Mouse (Mus musculus): ENCODE data around the gene Lmnb2. TPM values are rescaled to one million over a fixed set of nuclear protein-coding genes. Genes with fewer than 3 reads are reported as not detected.

The Lmnb2 gene
- polyA plus RNA-seq, 1 experiment from 2014 or later, result 12.1 TPM

DNA sequence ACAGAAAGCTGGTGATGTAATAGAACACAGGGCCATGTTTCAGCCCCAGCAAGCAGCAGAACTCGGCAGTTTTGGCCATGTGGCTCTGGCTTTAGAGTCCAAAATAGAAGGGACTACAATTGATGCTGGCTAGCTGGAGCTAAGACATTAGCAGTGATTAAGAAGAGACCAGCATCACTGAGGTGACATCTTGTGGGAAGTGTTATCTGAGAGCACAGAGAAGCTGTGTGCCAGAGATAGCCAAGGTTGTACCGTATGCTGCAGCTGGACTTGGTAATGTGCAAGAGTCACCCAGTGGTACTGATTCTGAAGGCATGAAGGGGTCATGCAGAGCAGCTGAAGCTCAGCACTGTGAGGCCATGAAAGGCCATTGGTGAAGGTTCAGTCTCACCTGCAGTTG lies 2.8 kb downstream of the Lmnb2 start:
- Histone ChIP-seq H3K9ac (replicated peaks; ENCODE audit: low read depth, low read length) (no peak overlapping the region), H3K9me3 (ENCODE audit: control insufficient read depth, low read depth, low read length) (no peaks in the 10 kb centered on the region), H3K36me3 (ENCODE audit: control insufficient read depth, insufficient read depth, low read length) (peaks cover 17% of the 10 kb centered on the region; the same call in 1 of the 2 replicates), H3K27ac (ENCODE audit: low read length) (no peak overlapping the region), H3K4me2 (replicated peaks; ENCODE audit: low read depth, low read length) (no peak overlapping the region), H3K4me1 (ENCODE audit: control insufficient read depth, insufficient read depth, low read length) (peaks cover 4% of the 10 kb centered on the region; the same call in 1 of the 2 replicates), H3K4me3 (ENCODE audit: low read depth, low read length) (no peak overlapping the region), H3K27me3 (ENCODE audit: control insufficient read depth, insufficient read depth, low read length) (no peaks in the 10 kb centered on the region)
- ATAC-seq (ENCODE audit: insufficient number of reproducible peaks, insufficient read depth, low FRiP score, low read depth), result no peak
- whole genome bisulfite sequencing, result 82% methylated on average over 2 of the region's 2 CpGs

DNA sequence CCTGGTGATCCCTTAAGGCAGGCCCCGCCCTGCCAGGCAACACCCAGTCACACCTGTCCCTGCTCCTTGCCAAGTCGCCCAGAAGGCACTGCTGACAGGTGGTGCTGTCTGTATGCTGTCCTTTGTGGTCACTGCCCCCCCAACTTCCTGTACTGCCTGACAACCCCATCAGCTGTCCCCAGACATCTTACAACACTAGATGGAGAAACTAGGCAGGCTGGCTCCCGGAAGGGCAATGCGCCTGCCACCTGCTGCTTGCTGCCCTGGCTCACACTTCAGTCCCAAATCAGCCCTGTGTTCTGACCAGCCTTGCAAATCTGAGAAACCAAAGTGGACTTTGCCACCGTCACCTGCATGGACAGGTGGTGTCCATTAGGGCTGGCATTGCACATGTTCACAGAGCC lies 3.8 kb downstream of the Lmnb2 start:
- H3K4me2 ChIP-seq (replicated peaks; ENCODE audit: low read depth, low read length), result no peak overlapping the region
- H3K4me3 ChIP-seq (ENCODE audit: low read depth, low read length), result no peak overlapping the region
- peaks cover 27% of the 10 kb centered on the region for H3K36me3 ChIP-seq (ENCODE audit: control insufficient read depth, insufficient read depth, low read length)
- WGBS, result 80% methylated on average over 5 of the region's 5 CpGs
- no peak overlapping the region for H3K9ac ChIP-seq (replicated peaks; ENCODE audit: low read depth, low read length)
- peaks cover 4% of the 10 kb centered on the region; the same call in 1 of the 2 replicates for H3K4me1 ChIP-seq (ENCODE audit: control insufficient read depth, insufficient read depth, low read length)
- no peak overlapping the region for H3K27ac ChIP-seq (ENCODE audit: low read length)
- ATAC-seq (ENCODE audit: insufficient number of reproducible peaks, insufficient read depth, low FRiP score, low read depth), result no peak
- no peaks in the 10 kb centered on the region for H3K9me3 ChIP-seq (ENCODE audit: control insufficient read depth, low read depth, low read length)
- no peaks in the 10 kb centered on the region for H3K27me3 ChIP-seq (ENCODE audit: control insufficient read depth, insufficient read depth, low read length)

- no peak for ATAC-seq (ENCODE audit: insufficient number of reproducible peaks, insufficient read depth, low FRiP score, low read depth)
- Histone ChIP-seq H3K4me1 (ENCODE audit: control insufficient read depth, insufficient read depth, low read length) (peaks cover 4% of the 10 kb centered on the region; the same call in 1 of the 2 replicates), H3K36me3 (ENCODE audit: control insufficient read depth, insufficient read depth, low read length) (peaks cover 34% of the 10 kb centered on the region), H3K27ac (ENCODE audit: low read length) (no peak overlapping the region), H3K9me3 (ENCODE audit: control insufficient read depth, low read depth, low read length) (no peaks in the 10 kb centered on the region), H3K9ac (replicated peaks; ENCODE audit: low read depth, low read length) (no peak overlapping the region), H3K4me3 (ENCODE audit: low read depth, low read length) (no peak overlapping the region), H3K27me3 (ENCODE audit: control insufficient read depth, insufficient read depth, low read length) (no peaks in the 10 kb centered on the region), H3K4me2 (replicated peaks; ENCODE audit: low read depth, low read length) (no peak overlapping the region)
- 92% methylated on average over 7 of the region's 8 CpGs for WGBS
Observed at GRCm38 (mm10) chr10:80913364-80914011, 4.6 kb downstream of the Lmnb2 start.

DNA sequence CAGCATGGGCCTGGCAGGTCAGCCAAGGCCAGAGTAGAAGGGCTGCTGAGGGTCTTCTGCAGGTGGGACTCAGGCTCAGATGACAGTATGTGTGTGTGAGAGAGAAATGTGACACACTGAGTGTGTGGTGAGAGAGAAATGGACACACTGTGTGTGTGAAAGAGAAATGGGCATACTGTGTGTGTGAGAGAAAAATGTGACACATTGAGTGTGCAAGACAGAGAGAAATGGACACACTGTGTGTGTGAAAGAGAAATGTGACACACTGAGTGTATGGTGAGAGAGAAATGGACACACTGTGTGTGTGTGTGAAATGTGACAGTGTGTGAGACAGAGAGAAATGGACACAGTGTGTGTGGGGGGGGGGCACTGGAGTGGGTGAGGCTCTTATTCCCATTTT lies 6.2 kb downstream of the Lmnb2 start:
- Histone ChIP-seq H3K4me2 (replicated peaks; ENCODE audit: low read depth, low read length) (no peak overlapping the region), H3K4me1 (ENCODE audit: control insufficient read depth, insufficient read depth, low read length) (no peaks in the 10 kb centered on the region; the same call in 1 of the 2 replicates), H3K27ac (ENCODE audit: low read length) (no peak overlapping the region), H3K27me3 (ENCODE audit: control insufficient read depth, insufficient read depth, low read length) (no peaks in the 10 kb centered on the region), H3K36me3 (ENCODE audit: control insufficient read depth, insufficient read depth, low read length) (peaks cover 46% of the 10 kb centered on the region), H3K9ac (replicated peaks; ENCODE audit: low read depth, low read length) (no peak overlapping the region), H3K9me3 (ENCODE audit: control insufficient read depth, low read depth, low read length) (no peaks in the 10 kb centered on the region), H3K4me3 (ENCODE audit: low read depth, low read length) (no peak overlapping the region)
- no peak for ATAC-seq (ENCODE audit: insufficient number of reproducible peaks, insufficient read depth, low FRiP score, low read depth)

DNA sequence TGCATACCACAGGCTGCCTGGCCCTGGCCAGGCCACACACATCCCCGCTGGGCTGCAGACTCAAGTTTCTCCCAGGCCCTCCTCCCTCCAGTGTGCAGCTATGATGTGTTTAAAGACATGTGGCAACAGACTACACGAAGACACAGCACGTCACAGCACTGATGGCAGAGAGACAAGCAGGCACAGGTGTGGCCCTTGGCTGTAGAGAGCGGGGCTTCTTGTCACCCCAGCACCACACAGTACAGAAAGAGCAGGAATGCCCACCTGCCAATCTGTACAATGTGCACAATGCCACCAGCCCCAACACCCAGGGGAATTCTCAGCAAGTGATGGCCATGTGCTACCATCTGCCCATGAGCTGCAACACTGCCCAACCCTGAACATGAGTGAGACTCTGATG lies 6.7 kb downstream of the Lmnb2 start:
- no peak overlapping the region for H3K4me3 ChIP-seq (ENCODE audit: low read depth, low read length)
- H3K9me3 ChIP-seq (ENCODE audit: control insufficient read depth, low read depth, low read length), result no peaks in the 10 kb centered on the region
- no peaks in the 10 kb centered on the region for H3K4me1 ChIP-seq (ENCODE audit: control insufficient read depth, insufficient read depth, low read length)
- ATAC-seq (ENCODE audit: insufficient number of reproducible peaks, insufficient read depth, low FRiP score, low read depth), result no peak
- H3K9ac ChIP-seq (replicated peaks; ENCODE audit: low read depth, low read length), result no peak overlapping the region
- no peak overlapping the region for H3K4me2 ChIP-seq (replicated peaks; ENCODE audit: low read depth, low read length)
- WGBS, result 95% methylated on average over 4 of the region's 4 CpGs
- no peaks in the 10 kb centered on the region for H3K27me3 ChIP-seq (ENCODE audit: control insufficient read depth, insufficient read depth, low read length)
- H3K36me3 ChIP-seq (ENCODE audit: control insufficient read depth, insufficient read depth, low read length), result peaks cover 46% of the 10 kb centered on the region
- H3K27ac ChIP-seq (ENCODE audit: low read length), result no peak overlapping the region

DNA sequence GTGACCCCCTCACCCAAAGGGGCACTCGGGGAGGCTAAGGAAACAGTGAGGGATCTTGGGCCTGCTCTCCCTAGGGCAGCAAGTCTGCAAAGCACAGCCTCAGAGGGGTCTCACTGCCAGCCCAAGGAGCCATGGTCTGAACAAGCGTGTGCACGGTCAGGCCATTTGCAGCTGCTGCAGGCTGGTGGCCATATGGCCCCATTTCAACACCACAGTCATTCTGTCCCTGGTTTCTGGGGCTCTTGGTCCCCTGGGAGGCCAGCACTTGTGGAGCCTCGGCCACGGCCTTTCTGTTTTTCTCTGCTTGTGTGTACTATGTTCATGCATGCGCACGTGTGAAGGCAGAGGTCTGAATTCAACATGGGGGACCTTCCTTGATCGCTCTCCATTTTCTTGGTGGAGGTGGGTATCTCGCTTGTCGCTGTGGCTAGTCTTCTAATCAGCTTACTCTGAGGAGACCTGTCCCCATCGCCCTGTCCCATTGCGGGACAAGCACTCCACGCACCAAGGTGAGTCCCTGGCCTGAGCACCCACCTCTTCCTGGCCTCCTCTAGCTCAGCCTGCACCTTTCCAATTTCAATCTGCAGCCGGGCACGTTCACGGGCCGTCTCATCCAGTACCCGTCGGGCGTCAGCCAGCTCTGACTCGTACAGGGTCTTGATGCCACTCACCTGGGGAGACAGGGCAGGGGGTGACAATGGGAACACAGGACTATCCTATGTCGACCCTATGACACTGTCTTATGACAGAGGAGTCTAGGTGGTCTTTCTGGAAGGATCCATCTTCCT lies 8.5 kb downstream of the Lmnb2 start:
- H3K36me3 ChIP-seq (ENCODE audit: control insufficient read depth, insufficient read depth, low read length), result peaks cover 45% of the 10 kb centered on the region
- H3K4me3 ChIP-seq (ENCODE audit: low read depth, low read length), result no peak overlapping the region
- no peak for ATAC-seq (ENCODE audit: insufficient number of reproducible peaks, insufficient read depth, low FRiP score, low read depth)
- 94% methylated on average over 22 of the region's 22 CpGs for WGBS
- H3K9me3 ChIP-seq (ENCODE audit: control insufficient read depth, low read depth, low read length), result no peaks in the 10 kb centered on the region
- H3K4me2 ChIP-seq (replicated peaks; ENCODE audit: low read depth, low read length), result no peak overlapping the region
- H3K27ac ChIP-seq (ENCODE audit: low read length), result no peak overlapping the region
- H3K27me3 ChIP-seq (ENCODE audit: control insufficient read depth, insufficient read depth, low read length), result no peaks in the 10 kb centered on the region
- no peak overlapping the region for H3K9ac ChIP-seq (replicated peaks; ENCODE audit: low read depth, low read length)
- no peaks in the 10 kb centered on the region for H3K4me1 ChIP-seq (ENCODE audit: control insufficient read depth, insufficient read depth, low read length)

GRCm38 (mm10) chr10:80904709-80905108 lies 13.3 kb downstream of the Lmnb2 start:
- Histone ChIP-seq H3K27ac (ENCODE audit: low read length) (no peak overlapping the region), H3K9me3 (ENCODE audit: control insufficient read depth, low read depth, low read length) (no peaks in the 10 kb centered on the region), H3K4me3 (ENCODE audit: low read depth, low read length) (no peak overlapping the region), H3K9ac (replicated peaks; ENCODE audit: low read depth, low read length) (no peak overlapping the region), H3K36me3 (ENCODE audit: control insufficient read depth, insufficient read depth, low read length) (peaks cover 51% of the 10 kb centered on the region), H3K4me1 (ENCODE audit: control insufficient read depth, insufficient read depth, low read length) (peaks cover 3% of the 10 kb centered on the region), H3K27me3 (ENCODE audit: control insufficient read depth, insufficient read depth, low read length) (no peaks in the 10 kb centered on the region), H3K4me2 (replicated peaks; ENCODE audit: low read depth, low read length) (no peak overlapping the region)
- no peak for ATAC-seq (ENCODE audit: insufficient number of reproducible peaks, insufficient read depth, low FRiP score, low read depth)
- WGBS, result 93% methylated on average over 11 of the region's 11 CpGs

DNA sequence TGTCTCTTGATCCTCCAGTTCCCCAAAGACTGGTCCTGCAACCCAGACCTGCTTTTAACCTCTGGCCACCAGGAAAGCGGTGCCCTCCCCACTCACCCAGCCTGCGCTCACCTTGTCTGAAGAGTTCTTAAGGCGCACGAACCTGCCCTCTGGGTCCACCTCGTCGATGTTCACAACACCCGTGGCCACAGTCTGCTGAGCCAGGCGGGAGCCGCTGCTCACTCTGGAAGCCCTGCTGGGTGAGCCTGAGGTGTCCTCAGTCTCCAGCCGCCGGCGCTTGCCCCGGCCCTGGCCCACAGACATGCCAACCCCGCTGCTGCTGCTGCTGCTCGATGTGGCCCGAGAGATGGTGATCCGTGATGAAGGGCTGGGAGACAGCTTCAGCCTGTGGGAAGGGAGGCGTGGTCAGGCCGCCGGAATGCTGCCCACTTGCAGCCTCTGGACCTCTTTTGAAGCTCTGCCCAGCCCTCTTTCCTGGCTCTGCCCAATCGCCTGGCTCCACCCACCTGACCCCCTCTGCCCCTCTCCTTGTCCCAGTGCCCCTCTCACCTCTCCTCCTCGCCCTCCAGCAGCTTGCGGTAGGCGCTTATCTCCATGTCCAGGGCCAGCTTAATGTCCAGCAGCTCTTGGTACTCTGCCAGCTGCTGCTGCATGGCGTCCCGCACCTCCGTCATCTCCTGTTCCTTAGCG lies 13.9 kb downstream of the Lmnb2 start:
- Histone ChIP-seq H3K27ac (ENCODE audit: low read length) (no peak overlapping the region), H3K36me3 (ENCODE audit: control insufficient read depth, insufficient read depth, low read length) (peaks cover 45% of the 10 kb centered on the region), H3K4me2 (replicated peaks; ENCODE audit: low read depth, low read length) (no peak overlapping the region), H3K4me1 (ENCODE audit: control insufficient read depth, insufficient read depth, low read length) (peaks cover 7% of the 10 kb centered on the region), H3K27me3 (ENCODE audit: control insufficient read depth, insufficient read depth, low read length) (no peaks in the 10 kb centered on the region), H3K9me3 (ENCODE audit: control insufficient read depth, low read depth, low read length) (no peaks in the 10 kb centered on the region), H3K9ac (replicated peaks; ENCODE audit: low read depth, low read length) (no peak overlapping the region), H3K4me3 (ENCODE audit: low read depth, low read length) (no peak overlapping the region)
- 90% methylated on average over 28 of the region's 28 CpGs for WGBS
- ATAC-seq (ENCODE audit: insufficient number of reproducible peaks, insufficient read depth, low FRiP score, low read depth), result no peak

All from stomach, embryonic 14.5 days (tissue).